Mouse (Mus musculus): ENCODE results near the gene Tspo. TPM values are rescaled to one million over a fixed set of nuclear protein-coding genes. Genes with fewer than 3 reads are reported as not detected.

Gene Tspo
- polyA plus RNA-seq, 1 experiment: 166 TPM

GRCm38 (mm10) chr15:83574731-83575351 lies 11.4 kb downstream of the Tspo start:
- WGBS: 67% methylated on average over 6 of the region's 6 CpGs
- no peak for DNase-seq (ENCODE audit: low read depth, low spot score)

GRCm38 (mm10) chr15:83575543-83575942 lies 12.2 kb downstream of the Tspo start:
- no peak for DNase-seq (ENCODE audit: low read depth, low spot score)
- WGBS: 91% methylated on average over 8 of the region's 8 CpGs

DNA sequence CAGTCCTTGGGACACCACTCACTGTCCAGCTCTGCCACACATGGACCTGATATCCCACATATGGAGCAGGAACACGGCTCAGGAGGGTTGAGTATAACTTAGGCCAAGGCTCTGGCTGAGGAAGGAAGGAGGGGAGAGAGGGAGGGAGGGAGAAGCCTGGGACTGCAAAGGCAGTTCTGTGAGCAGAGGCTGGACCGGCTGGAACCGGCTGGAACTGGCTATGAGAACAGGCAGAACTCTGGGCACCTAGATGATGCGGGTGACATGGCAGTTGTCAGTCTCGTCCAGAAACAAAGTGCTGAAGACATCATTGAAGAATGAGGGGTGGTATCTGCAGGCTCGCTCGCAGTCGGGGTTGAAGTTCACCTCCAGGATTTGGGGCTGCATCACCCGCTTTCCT lies 13.3 kb downstream of the Tspo start:
- 89% methylated on average over 9 of the region's 9 CpGs for WGBS
- DNase-seq (ENCODE audit: low read depth, low spot score): no peak

- 83% methylated on average over 4 of the region's 4 CpGs for WGBS
- no peak for DNase-seq (ENCODE audit: low read depth, low spot score)
These were observed 19.5 kb downstream of the Tspo start for GRCm38 (mm10) chr15:83582931-83583330.

DNA sequence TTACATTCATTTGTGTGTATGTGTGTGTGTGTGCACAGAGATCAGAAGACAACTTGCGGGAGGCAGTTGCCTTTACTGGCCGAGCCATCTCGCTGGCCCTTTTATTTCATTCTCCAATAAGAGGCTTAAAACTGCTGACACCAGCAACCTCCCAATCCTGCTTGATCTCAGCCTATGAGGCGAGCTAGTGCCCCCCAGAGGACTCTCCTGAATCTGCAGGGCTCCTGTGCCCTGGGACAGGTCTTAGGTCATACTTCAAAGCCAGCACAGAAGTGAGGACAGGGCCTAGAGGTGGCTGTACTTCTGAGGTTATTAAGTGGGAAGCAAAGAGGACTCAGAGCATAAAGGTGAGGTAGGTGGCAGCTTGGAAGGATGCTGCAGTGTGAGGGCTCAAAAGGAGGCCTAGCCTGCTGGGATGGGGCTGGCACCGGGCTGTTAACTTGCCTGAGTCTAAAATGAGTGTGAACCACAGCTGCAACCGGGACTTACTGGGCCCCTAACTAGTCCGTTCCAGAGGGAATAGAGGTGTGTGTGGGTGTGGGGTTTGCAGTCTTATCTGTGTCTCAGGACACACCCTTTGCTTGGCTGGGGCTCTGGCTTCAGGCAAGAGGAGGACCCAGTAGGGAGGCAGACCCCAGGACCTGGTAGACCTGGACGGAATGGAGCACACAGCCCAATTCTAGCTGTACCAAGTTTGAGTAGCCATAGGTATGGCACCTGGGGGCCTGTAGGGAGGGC lies 20.2 kb downstream of the Tspo start:
- no peak for DNase-seq (ENCODE audit: low read depth, low spot score)
- WGBS: 68% methylated on average over 8 of the region's 8 CpGs

DNA sequence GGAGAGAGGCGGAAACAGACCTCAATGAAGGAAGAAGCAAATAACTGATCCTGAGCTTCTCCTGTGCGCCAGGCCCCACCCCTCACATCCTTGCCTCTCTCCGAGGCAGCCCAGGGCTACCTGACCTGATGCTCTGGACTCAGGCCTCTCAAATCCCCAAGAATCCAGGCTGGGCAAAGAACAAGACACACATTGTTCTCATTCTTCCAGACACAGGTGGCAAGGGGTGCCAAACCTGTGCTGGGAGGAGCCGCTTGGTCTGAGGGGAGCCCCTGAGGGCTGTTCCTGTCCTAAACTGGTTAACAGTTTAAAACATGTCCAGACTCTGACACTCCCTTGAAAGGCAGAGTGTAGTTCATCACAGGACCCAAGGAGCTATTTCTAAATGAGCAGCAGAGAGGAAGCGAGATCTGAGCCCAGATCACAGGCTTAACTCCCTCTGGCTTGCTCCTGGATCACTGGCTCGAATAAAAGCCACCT lies 21.4 kb downstream of the Tspo start:
- DNase-seq (ENCODE audit: low read depth, low spot score): no peak
- 90% methylated on average over 6 of the region's 6 CpGs for WGBS

- no peak for DNase-seq (ENCODE audit: low read depth, low spot score)
- 77% methylated on average over 4 of the region's 4 CpGs for WGBS
These were observed 27.4 kb downstream of the Tspo start for GRCm38 (mm10) chr15:83590841-83591240.

GRCm38 (mm10) chr15:83591758-83592157 lies 28.4 kb downstream of the Tspo start:
- no peak for DNase-seq (ENCODE audit: low read depth, low spot score)
- WGBS: 87% methylated on average over 6 of the region's 6 CpGs

DNA sequence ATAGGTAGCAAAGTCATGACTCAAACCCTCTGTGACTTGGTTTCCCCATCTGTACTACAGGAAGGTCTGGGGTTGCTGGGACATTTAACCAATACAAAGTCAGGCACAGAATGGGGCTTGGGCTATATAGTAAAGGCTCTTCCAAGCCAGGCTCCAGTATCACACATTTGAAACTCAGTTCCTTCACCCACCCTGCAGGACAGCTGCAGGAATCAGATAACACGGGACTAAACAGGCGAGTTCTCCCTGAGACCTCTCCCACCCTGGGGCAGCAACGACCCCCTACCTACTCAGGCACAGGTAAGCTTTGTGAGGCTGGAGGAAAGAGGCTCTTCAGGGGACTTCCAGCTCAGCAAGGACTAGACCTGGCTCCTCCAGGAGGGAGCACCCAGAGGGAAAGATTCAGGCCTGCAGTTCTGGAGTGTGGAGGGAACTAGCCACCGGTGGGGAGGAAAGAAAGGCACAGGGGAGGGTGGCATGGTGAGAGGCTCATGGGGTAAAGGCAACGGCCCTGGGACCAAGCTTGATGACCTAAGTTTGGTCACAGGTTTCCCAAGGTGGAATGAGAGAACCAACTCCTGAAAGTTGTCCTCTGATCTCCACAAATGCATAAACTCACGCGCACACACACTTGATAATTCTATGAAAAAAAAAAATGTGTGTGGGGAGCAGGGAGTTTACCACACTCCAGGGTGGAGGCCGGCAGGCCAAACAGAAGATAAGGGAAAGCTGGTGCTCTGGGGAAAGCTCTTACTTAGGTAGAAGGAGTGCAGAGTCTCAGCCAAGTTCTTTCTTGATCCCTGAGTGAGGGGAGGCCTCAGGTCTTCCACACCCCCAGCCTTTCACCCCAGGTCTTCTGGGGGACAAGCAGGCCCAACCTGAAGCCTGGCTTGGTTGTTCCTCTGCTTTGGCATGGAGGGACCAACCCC lies 29.1 kb downstream of the Tspo start:
- 69% methylated on average over 8 of the region's 8 CpGs for WGBS
- DNase-seq (ENCODE audit: low read depth, low spot score): no peak

GRCm38 (mm10) chr15:83593189-83593585 lies 29.8 kb downstream of the Tspo start:
- DNase-seq (ENCODE audit: low read depth, low spot score): no peak

DNA sequence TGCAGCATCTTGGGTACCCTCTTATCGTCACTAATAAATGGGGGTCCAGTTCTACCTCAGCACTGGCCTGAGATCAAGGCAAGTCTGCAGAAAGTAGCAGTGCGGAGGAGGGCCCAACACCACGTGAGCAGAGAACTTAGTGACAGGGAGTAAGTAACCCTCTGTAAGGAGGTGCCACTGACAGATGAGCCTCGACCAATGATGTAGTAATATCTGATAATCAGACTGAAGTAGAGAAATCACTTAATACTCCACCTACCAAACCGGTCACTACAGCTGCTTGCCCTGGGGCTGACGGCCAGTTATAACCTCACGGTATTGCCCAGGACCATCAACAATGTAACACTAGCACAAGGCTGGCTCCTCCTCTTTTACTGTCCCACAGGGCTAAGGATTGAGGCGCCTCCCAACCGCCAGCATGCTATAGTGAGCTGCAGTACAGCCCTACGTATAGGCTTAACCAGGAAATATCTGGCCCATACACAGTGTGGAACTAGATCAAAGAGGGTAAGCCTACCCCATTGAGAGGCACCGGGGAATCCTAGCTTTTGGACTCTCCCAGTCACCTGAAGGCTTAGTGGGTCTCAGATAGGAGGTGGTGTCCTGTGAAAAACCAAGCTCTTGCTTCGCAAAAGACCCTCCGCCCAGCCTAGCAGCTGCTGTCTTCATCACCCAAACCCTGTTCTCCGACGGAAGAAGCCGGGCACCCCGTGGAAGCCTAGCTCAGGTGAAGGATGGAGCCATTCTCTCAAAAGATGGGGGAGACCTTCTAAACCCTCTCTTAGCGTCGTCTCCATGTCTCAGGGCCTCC lies 30.5 kb downstream of the Tspo start:
- no peak for DNase-seq (ENCODE audit: low read depth, low spot score)
- WGBS: 15% methylated on average over 19 of the region's 19 CpGs

GRCm38 (mm10) chr15:83594513-83595363 lies 31.3 kb downstream of the Tspo start, which contains the start of gene Ttll12:
Gene Ttll12, minus strand, starts transcription at chr15:83595157.
- under 1% methylated on average over 68 of the region's 68 CpGs for WGBS

GRCm38 (mm10) chr15:83595364-83595711 lies 31.9 kb downstream of the Tspo start:
- DNase-seq (ENCODE audit: low read depth, low spot score): no peak
- WGBS: 24% methylated on average over 7 of the region's 7 CpGs

More at GRCm38 (mm10) chr15:83594513-83595363, 31.3 kb downstream of the Tspo start, which contains the start of gene Ttll12:
- DNase-seq (ENCODE audit: low read depth, low spot score): peak; percentile 91

GRCm38 (mm10) chr15:83596833-83597232 lies 33.4 kb downstream of the Tspo start:
- no peak for DNase-seq (ENCODE audit: low read depth, low spot score)
- WGBS: 88% methylated on average over 4 of the region's 4 CpGs

DNA sequence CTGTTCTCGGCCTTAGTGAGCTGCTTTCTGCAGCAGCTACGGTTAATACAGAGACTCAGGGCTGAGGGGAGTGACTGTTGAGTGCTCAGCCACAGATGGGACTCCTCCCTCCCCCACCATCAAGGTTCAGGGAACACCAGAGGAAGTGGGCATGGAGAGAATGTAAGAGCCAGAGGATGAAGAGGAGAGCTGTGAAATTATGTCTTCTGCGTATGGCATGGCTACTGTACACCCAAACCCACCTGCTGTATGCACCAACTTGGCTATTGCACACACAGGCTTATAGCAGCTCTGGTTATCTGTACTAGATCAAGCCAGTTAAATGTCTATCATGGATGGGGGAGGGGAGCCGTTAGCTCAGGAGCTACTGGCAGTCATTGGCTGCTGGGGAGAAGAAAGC lies 37.8 kb downstream of the Tspo start:
- WGBS: 73% methylated on average over 4 of the region's 4 CpGs
- DNase-seq (ENCODE audit: low read depth, low spot score): no peak

DNA sequence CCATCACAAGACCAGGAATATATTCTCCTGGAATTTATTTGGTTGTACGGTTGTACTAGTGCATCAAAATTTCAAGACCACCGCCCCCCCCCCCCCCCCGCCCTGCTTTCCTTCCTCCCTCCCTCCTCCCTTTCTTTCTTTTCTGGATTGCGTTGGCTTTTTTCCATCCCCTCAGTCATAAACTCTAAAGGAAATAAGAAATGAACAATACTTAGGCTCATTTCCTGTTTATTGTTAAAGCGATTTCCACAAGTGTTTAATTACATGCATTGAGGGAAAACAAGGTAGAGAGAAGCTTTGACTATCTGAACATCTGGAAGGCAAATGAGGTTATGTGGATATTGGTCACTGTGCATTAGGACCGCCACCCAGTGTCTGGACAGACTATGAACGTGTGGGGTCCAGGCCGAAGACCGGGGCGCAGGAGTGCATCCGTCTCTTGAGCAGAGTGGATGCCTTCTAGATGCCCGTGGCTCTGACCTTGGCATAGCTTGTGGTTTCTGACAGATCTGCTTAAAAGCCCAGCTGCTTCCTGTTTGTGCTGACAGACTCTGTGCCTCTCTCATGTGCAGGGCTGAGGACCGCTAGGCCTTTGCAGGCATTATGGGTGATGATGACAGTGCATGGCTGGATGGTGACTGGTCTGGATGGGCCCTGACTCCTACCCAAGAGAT lies 39.1 kb downstream of the Tspo start:
- no peak for DNase-seq (ENCODE audit: low read depth, low spot score)

GRCm38 (mm10) chr15:83603046-83603396 lies 39.6 kb downstream of the Tspo start:
- 100% methylated on average over 1 of the region's 1 CpGs for WGBS
- no peak for DNase-seq (ENCODE audit: low read depth, low spot score)

More for the DNA sequence above, 39.1 kb downstream of the Tspo start:
- 62% methylated on average over 13 of the region's 13 CpGs for WGBS

GRCm38 (mm10) chr15:83603426-83603825 lies 40.0 kb downstream of the Tspo start:
- DNase-seq (ENCODE audit: low read depth, low spot score): no peak
- 96% methylated on average over 7 of the region's 7 CpGs for WGBS
